Mouse (Mus musculus) adrenal gland, adult 10 weeks (tissue): ENCODE results near the gene Tceal1. TPM values are rescaled to one million over a fixed set of nuclear protein-coding genes. Genes with fewer than 3 reads are reported as not detected.

Source experiments
- polyA plus RNA-seq: library from polyadenylated mRNA; stranded (reverse); fragments of 350-450 nt; fragmentation: Illumina TruSeq; extraction: RNeasy Lipid Tissue Mini Kit (QIAGEN cat#74804); gene quantifications from one replicate; pipeline ENCODE4 v1.2.3, GENCODE M21; 2014; ENCODE audit warnings: low read depth, low replicate concordance

Gene Tceal1
- polyA plus RNA-seq: 27.6 TPM

GRCm38 (mm10) chrX:136707446-136708167 is at the start of gene Tceal1:
Gene Tceal1, plus strand, starts transcription at chrX:136707982.

GRCm38 (mm10) chrX:136743459-136743858 is 35.7 kb downstream of the Tceal1 start, which contains the start of gene Morf4l2:
Gene Morf4l2, minus strand, starts transcription at chrX:136743690.

Other genes with a start within 250 kb of the Tceal1 start
- not detected for gene Kir3dl1, start 190.0 kb upstream of the Tceal1 start, polyA plus RNA-seq
- not detected for gene Kir3dl2, start 163.9 kb upstream of the Tceal1 start, polyA plus RNA-seq
- 10.8 TPM for gene Tceal3, start 117.1 kb upstream of the Tceal1 start, polyA plus RNA-seq
- 663 TPM for gene Morf4l2, start 35.7 kb downstream of the Tceal1 start, polyA plus RNA-seq
- gene Glra4, start 72.2 kb downstream of the Tceal1 start, polyA plus RNA-seq: not detected
- 11.7 TPM for gene Plp1, start 114.7 kb downstream of the Tceal1 start, polyA plus RNA-seq
- 2.1 TPM for gene Rab9b, start 160.8 kb downstream of the Tceal1 start, polyA plus RNA-seq
- gene H2bfm, start 219.3 kb downstream of the Tceal1 start, polyA plus RNA-seq: not detected